Mouse (Mus musculus): Measurements from ENCODE around the gene F2rl2. TPM values are rescaled to one million over a fixed set of nuclear protein-coding genes. Genes with fewer than 3 reads are reported as not detected.

Gene F2rl2
- polyA plus RNA-seq, 1 experiment from 2014 or later: 2.3 TPM

GRCm38 (mm10) chr13:95712570-95713268, 16.1 kb downstream of the F2rl2 start:
- no peaks in the 10 kb centered on the region for H3K4me1 ChIP-seq
- no peak for DNase-seq (ENCODE audit: low spot score)
- H3K9me3 ChIP-seq (replicated peaks): no peaks in the 10 kb centered on the region
- no peaks in the 10 kb centered on the region for H3K27me3 ChIP-seq (ENCODE audit: low read depth, poor library complexity, severe bottlenecking)
- no peak overlapping the region for H3K4me3 ChIP-seq
- peaks cover 37% of the 10 kb centered on the region for H3K36me3 ChIP-seq
- WGBS: 95% methylated on average over 9 of the region's 9 CpGs
- no peak overlapping the region for H3K27ac ChIP-seq (replicated peaks)

- H3K4me3 ChIP-seq: no peak overlapping the region
- H3K9me3 ChIP-seq (replicated peaks): no peaks in the 10 kb centered on the region
- H3K4me1 ChIP-seq: peaks cover under 1% of the 10 kb centered on the region; the same call in 1 of the 2 replicates
- WGBS: 80% methylated on average over 3 of the region's 3 CpGs
- DNase-seq (ENCODE audit: low spot score): no peak
- H3K27ac ChIP-seq (replicated peaks): no peak overlapping the region
- H3K27me3 ChIP-seq (ENCODE audit: low read depth, poor library complexity, severe bottlenecking): no peaks in the 10 kb centered on the region
- peaks cover 41% of the 10 kb centered on the region for H3K36me3 ChIP-seq
Observed at GRCm38 (mm10) chr13:95714271-95714975, 17.8 kb downstream of the F2rl2 start.

- Histone ChIP-seq H3K27ac (replicated peaks) (no peak overlapping the region), H3K4me1 (peaks cover 5% of the 10 kb centered on the region; the same call in 1 of the 2 replicates), H3K4me3 (no peak overlapping the region), H3K9me3 (replicated peaks) (no peaks in the 10 kb centered on the region), H3K27me3 (ENCODE audit: low read depth, poor library complexity, severe bottlenecking) (no peaks in the 10 kb centered on the region), H3K36me3 (peaks cover 49% of the 10 kb centered on the region)
- no peak for DNase-seq (ENCODE audit: low spot score)
- WGBS: 82% methylated on average over 4 of the region's 4 CpGs
Observed at GRCm38 (mm10) chr13:95715356-95715755, 18.7 kb downstream of the F2rl2 start.

- WGBS: 60% methylated on average over 14 of the region's 14 CpGs
- Histone ChIP-seq H3K27ac (replicated peaks) (peak overlapping the region; percentile 49; the same call in 1 of the 2 replicates), H3K4me1 (peaks cover 5% of the 10 kb centered on the region; the same call in 1 of the 2 replicates), H3K9me3 (replicated peaks) (no peaks in the 10 kb centered on the region), H3K36me3 (peaks cover 55% of the 10 kb centered on the region), H3K4me3 (no peak overlapping the region; the same call in 1 of the 2 replicates), H3K27me3 (ENCODE audit: low read depth, poor library complexity, severe bottlenecking) (no peaks in the 10 kb centered on the region)
- DNase-seq (ENCODE audit: low spot score): peak; percentile 51
Observed at GRCm38 (mm10) chr13:95719320-95720232, 22.9 kb downstream of the F2rl2 start.

- no peak overlapping the region for H3K27ac ChIP-seq (replicated peaks)
- H3K27me3 ChIP-seq (ENCODE audit: low read depth, poor library complexity, severe bottlenecking): no peaks in the 10 kb centered on the region
- WGBS: 90% methylated on average over 4 of the region's 4 CpGs
- no peaks in the 10 kb centered on the region for H3K9me3 ChIP-seq (replicated peaks)
- no peak overlapping the region for H3K4me3 ChIP-seq
- DNase-seq (ENCODE audit: low spot score): no peak
- no peaks in the 10 kb centered on the region for H3K4me1 ChIP-seq
- peaks cover 49% of the 10 kb centered on the region for H3K36me3 ChIP-seq
Observed at GRCm38 (mm10) chr13:95730491-95730890, 33.8 kb downstream of the F2rl2 start.

GRCm38 (mm10) chr13:95739651-95740050, 43.0 kb downstream of the F2rl2 start:
- H3K4me3 ChIP-seq: no peak overlapping the region
- 87% methylated on average over 5 of the region's 5 CpGs for WGBS
- no peak for DNase-seq (ENCODE audit: low spot score)

GRCm38 (mm10) chr13:95741813-95742689, 45.4 kb downstream of the F2rl2 start:
- Histone ChIP-seq H3K27me3 (ENCODE audit: low read depth, poor library complexity, severe bottlenecking) (no peaks in the 10 kb centered on the region), H3K36me3 (peaks cover 11% of the 10 kb centered on the region; the same call in 1 of the 2 replicates), H3K4me1 (no peaks in the 10 kb centered on the region), H3K27ac (replicated peaks) (no peak overlapping the region), H3K4me3 (no peak overlapping the region), H3K9me3 (replicated peaks) (no peaks in the 10 kb centered on the region)
- no peak for DNase-seq (ENCODE audit: low spot score)
- 96% methylated on average over 11 of the region's 11 CpGs for WGBS

More at GRCm38 (mm10) chr13:95739651-95740050, 43.0 kb downstream of the F2rl2 start:
- Histone ChIP-seq H3K27me3 (ENCODE audit: low read depth, poor library complexity, severe bottlenecking) (no peaks in the 10 kb centered on the region), H3K9me3 (replicated peaks) (no peaks in the 10 kb centered on the region), H3K36me3 (0 out of 2 replicates have a peak, but pooled peaks cover 5% of the 10 kb centered on the region), H3K27ac (replicated peaks) (no peak overlapping the region), H3K4me1 (peaks cover 4% of the 10 kb centered on the region; the same call in 1 of the 2 replicates)

- 88% methylated on average over 9 of the region's 9 CpGs for WGBS
- Histone ChIP-seq H3K27ac (replicated peaks) (no peak overlapping the region), H3K9me3 (replicated peaks) (no peaks in the 10 kb centered on the region), H3K4me1 (no peaks in the 10 kb centered on the region), H3K4me3 (no peak overlapping the region), H3K27me3 (ENCODE audit: low read depth, poor library complexity, severe bottlenecking) (no peaks in the 10 kb centered on the region), H3K36me3 (peaks cover 6% of the 10 kb centered on the region; the same call in 1 of the 2 replicates)
- no peak for DNase-seq (ENCODE audit: low spot score)
Observed at GRCm38 (mm10) chr13:95742881-95743466, 46.3 kb downstream of the F2rl2 start.

GRCm38 (mm10) chr13:95745451-95745850, 48.8 kb downstream of the F2rl2 start:
- H3K27ac ChIP-seq (replicated peaks): no peak overlapping the region
- no peak overlapping the region for H3K4me3 ChIP-seq
- no peaks in the 10 kb centered on the region for H3K27me3 ChIP-seq (ENCODE audit: low read depth, poor library complexity, severe bottlenecking)
- H3K4me1 ChIP-seq: no peaks in the 10 kb centered on the region
- 94% methylated on average over 4 of the region's 4 CpGs for WGBS
- DNase-seq (ENCODE audit: low spot score): no peak
- H3K9me3 ChIP-seq (replicated peaks): no peaks in the 10 kb centered on the region
- H3K36me3 ChIP-seq: peaks cover 21% of the 10 kb centered on the region

- DNase-seq (ENCODE audit: low spot score): peak; percentile 70
- Histone ChIP-seq H3K36me3 (peaks cover 21% of the 10 kb centered on the region), H3K27ac (replicated peaks) (no peak overlapping the region), H3K4me1 (no peaks in the 10 kb centered on the region), H3K27me3 (ENCODE audit: low read depth, poor library complexity, severe bottlenecking) (no peaks in the 10 kb centered on the region), H3K4me3 (no peak overlapping the region), H3K9me3 (replicated peaks) (no peaks in the 10 kb centered on the region)
- WGBS: 17% methylated on average over 6 of the region's 6 CpGs
Observed at GRCm38 (mm10) chr13:95746509-95746908, 49.9 kb downstream of the F2rl2 start.

- 91% methylated on average over 7 of the region's 7 CpGs for WGBS
Observed at GRCm38 (mm10) chr13:95747101-95747500, 50.4 kb downstream of the F2rl2 start.

More at GRCm38 (mm10) chr13:95747101-95747500, 50.4 kb downstream of the F2rl2 start:
- Histone ChIP-seq H3K9me3 (replicated peaks) (no peaks in the 10 kb centered on the region), H3K27me3 (ENCODE audit: low read depth, poor library complexity, severe bottlenecking) (no peaks in the 10 kb centered on the region), H3K4me3 (no peak overlapping the region), H3K4me1 (no peaks in the 10 kb centered on the region), H3K27ac (replicated peaks) (no peak overlapping the region), H3K36me3 (peaks cover 21% of the 10 kb centered on the region)
- DNase-seq (ENCODE audit: low spot score): no peak
